Comparison of ENCODE assay signal across 28 mouse cellular contexts in the genomic region with DNA sequence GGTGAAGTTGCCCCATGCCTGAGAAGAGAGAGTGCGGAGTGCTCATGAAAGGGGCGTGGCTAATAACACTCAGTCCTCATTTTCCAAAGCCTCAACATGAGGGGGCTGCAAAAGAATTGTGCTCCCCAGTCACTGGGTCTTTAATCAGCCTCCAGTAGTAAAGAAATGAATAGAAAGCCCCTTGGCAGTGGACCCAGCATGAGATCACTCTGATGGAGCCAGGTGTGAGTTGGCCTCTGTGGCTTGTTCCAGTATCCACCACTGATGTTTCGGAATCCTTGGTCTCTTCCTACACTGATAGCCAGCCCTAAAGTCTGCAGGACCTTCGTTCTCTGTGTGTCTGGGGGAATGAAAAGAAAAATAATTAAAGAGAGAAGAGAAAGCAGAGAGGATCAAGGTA.
DNase-seq lines count a peak whose midpoint lies in the region; ATAC-seq and TF ChIP-seq lines count a peak whose summit lies in the region.
"Had no signal": no experiment of that assay in that cellular context is flagged by ENCODE, and none has a peak within 500 bp of the region (broad histone marks: within the 10 kb centered on the region; RNA-seq: fewer than 3 reads in every experiment).

No protein-coding gene starts in this region.

- WGBS in hindbrain, embryonic 13.5 days, result 92% methylated on average over 4 of the region's 4 CpGs
- 79% methylated on average over 4 of the region's 4 CpGs for WGBS in hindbrain, postnatal 0 days
- WGBS in midbrain, embryonic 13.5 days, result 84% methylated on average over 4 of the region's 4 CpGs
- WGBS in midbrain, embryonic 14.5 days, result 86% methylated on average over 4 of the region's 4 CpGs
- 35% methylated on average over 4 of the region's 4 CpGs for WGBS in forebrain, embryonic 15.5 days
- WGBS in limb, embryonic 15.5 days, result 76% methylated on average over 4 of the region's 4 CpGs

- DNase-seq in hindbrain, postnatal 0 days (ENCODE audit: low spot score), result no peak
- DNase-seq in midbrain, embryonic 14.5 days, result no peak
- no peak for DNase-seq in ovary, postnatal 10 days (ENCODE audit: low spot score)
- DNase-seq: B cell, adult 2 months; cerebellum, adult 8-10 months; cerebellum, postnatal 25 days; gastrocnemius, adult 2 months; gastrocnemius, postnatal 36 days; heart, adult 18-20 months; heart, postnatal 36 days; kidney, adult 11 months; kidney, postnatal 25 days; liver, embryonic 13.5 days; lung, adult 18-20 months; lung, postnatal 4 days; right cerebral cortex, postnatal 14 days; thymus, postnatal 4 days had no signal

- H3K4me2 ChIP-seq in hindbrain, embryonic 13.5 days, result no peak overlapping the region
- no peak overlapping the region for H3K4me2 ChIP-seq in hindbrain, postnatal 0 days (ENCODE audit: low read depth, low read length)
- no peak overlapping the region for H3K4me2 ChIP-seq in midbrain, embryonic 13.5 days (replicated peaks)
- H3K4me2 ChIP-seq in midbrain, embryonic 14.5 days (ENCODE audit: low read length), result no peak overlapping the region
- H3K4me2 ChIP-seq in forebrain, embryonic 15.5 days (replicated peaks), result no peak overlapping the region
- H3K4me2 ChIP-seq in limb, embryonic 15.5 days, result no peak overlapping the region
- H3K4me2 ChIP-seq: embryonic facial prominence, embryonic 15.5 days; heart, embryonic 11.5 days; kidney, embryonic 15.5 days; liver, embryonic 13.5 days had no signal

- H3K4me1 ChIP-seq in hindbrain, embryonic 13.5 days (replicated peaks), result peaks cover 14% of the 10 kb centered on the region
- no peaks in the 10 kb centered on the region for H3K4me1 ChIP-seq in hindbrain, postnatal 0 days (ENCODE audit: insufficient read depth, low read length)
- 0 out of 2 replicates have a peak, but pooled peaks cover 5% of the 10 kb centered on the region for H3K4me1 ChIP-seq in midbrain, embryonic 13.5 days (replicated peaks)
- H3K4me1 ChIP-seq in midbrain, embryonic 14.5 days (ENCODE audit: control insufficient read depth, insufficient read depth, low read length), result no peaks in the 10 kb centered on the region
- H3K4me1 ChIP-seq in forebrain, embryonic 15.5 days, result peaks cover 12% of the 10 kb centered on the region
- peaks cover 9% of the 10 kb centered on the region; the same call in 1 of the 2 replicates for H3K4me1 ChIP-seq in limb, embryonic 15.5 days
- H3K4me1 ChIP-seq: embryonic facial prominence, embryonic 10.5 days; kidney, embryonic 15.5 days; liver, embryonic 13.5 days had no signal

- no peak overlapping the region for H3K9ac ChIP-seq in hindbrain, embryonic 13.5 days
- H3K9ac ChIP-seq in hindbrain, postnatal 0 days (replicated peaks; ENCODE audit: low read length), result no peak overlapping the region
- H3K9ac ChIP-seq in midbrain, embryonic 13.5 days (replicated peaks), result no peak overlapping the region
- H3K9ac ChIP-seq in midbrain, embryonic 14.5 days (replicated peaks; ENCODE audit: low read length), result no peak overlapping the region
- no peak overlapping the region for H3K9ac ChIP-seq in forebrain, embryonic 15.5 days (replicated peaks)
- no peak overlapping the region for H3K9ac ChIP-seq in limb, embryonic 15.5 days
- H3K9ac ChIP-seq: embryonic facial prominence, embryonic 15.5 days; kidney, embryonic 15.5 days; liver, embryonic 13.5 days had no signal

- no peaks in the 10 kb centered on the region for H3K27me3 ChIP-seq in hindbrain, embryonic 13.5 days
- no peaks in the 10 kb centered on the region for H3K27me3 ChIP-seq in hindbrain, postnatal 0 days (ENCODE audit: insufficient read depth, low read length)
- H3K27me3 ChIP-seq in midbrain, embryonic 13.5 days, result no peaks in the 10 kb centered on the region
- H3K27me3 ChIP-seq in midbrain, embryonic 14.5 days (ENCODE audit: control insufficient read depth, insufficient read depth, low read length), result no peaks in the 10 kb centered on the region
- H3K27me3 ChIP-seq in forebrain, embryonic 15.5 days, result no peaks in the 10 kb centered on the region
- H3K27me3 ChIP-seq in limb, embryonic 15.5 days, result no peaks in the 10 kb centered on the region
- H3K27me3 ChIP-seq: embryonic facial prominence, embryonic 15.5 days; kidney, embryonic 15.5 days; liver, embryonic 13.5 days; megakaryocyte, embryonic 14.5 days had no signal

- H3K27ac ChIP-seq in hindbrain, embryonic 13.5 days, result peak overlapping the region; percentile 15; the same call in 1 of the 2 replicates
- no peak overlapping the region for H3K27ac ChIP-seq in hindbrain, postnatal 0 days
- 0 out of 2 replicates have a peak overlapping the region, but pooled peaks have one; percentile 12 for H3K27ac ChIP-seq in midbrain, embryonic 13.5 days
- H3K27ac ChIP-seq in midbrain, embryonic 14.5 days (replicated peaks; ENCODE audit: low read depth, low read length), result no peak overlapping the region
- peak overlapping the region; percentile 44 for H3K27ac ChIP-seq in forebrain, embryonic 15.5 days (replicated peaks)
- peak overlapping the region; percentile 47; the same call in 1 of the 2 replicates for H3K27ac ChIP-seq in limb, embryonic 15.5 days
- H3K27ac ChIP-seq: embryonic facial prominence, embryonic 10.5 days; embryonic facial prominence, embryonic 15.5 days; gastrocnemius, adult 2 months; kidney, embryonic 15.5 days; liver, embryonic 13.5 days had no signal

- no peaks in the 10 kb centered on the region for H3K36me3 ChIP-seq in hindbrain, embryonic 13.5 days
- no peaks in the 10 kb centered on the region for H3K36me3 ChIP-seq in hindbrain, postnatal 0 days (ENCODE audit: insufficient read depth, low read length)
- no peaks in the 10 kb centered on the region for H3K36me3 ChIP-seq in midbrain, embryonic 13.5 days
- H3K36me3 ChIP-seq in midbrain, embryonic 14.5 days (ENCODE audit: control insufficient read depth, insufficient read depth, low read length), result no peaks in the 10 kb centered on the region
- no peaks in the 10 kb centered on the region for H3K36me3 ChIP-seq in forebrain, embryonic 15.5 days
- H3K36me3 ChIP-seq in limb, embryonic 15.5 days, result no peaks in the 10 kb centered on the region
- H3K36me3 ChIP-seq: embryonic facial prominence, embryonic 15.5 days; kidney, embryonic 15.5 days; liver, embryonic 13.5 days had no signal

- TF ChIP-seq CTCF in hindbrain, postnatal 0 days (IDR thresholded peaks at IDR 0.05; ENCODE audit: low read depth), result no peak

- H3K9me3 ChIP-seq in hindbrain, embryonic 13.5 days, result no peaks in the 10 kb centered on the region
- H3K9me3 ChIP-seq in hindbrain, postnatal 0 days (ENCODE audit: low read length), result no peaks in the 10 kb centered on the region
- no peaks in the 10 kb centered on the region for H3K9me3 ChIP-seq in midbrain, embryonic 13.5 days
- H3K9me3 ChIP-seq in midbrain, embryonic 14.5 days (ENCODE audit: control insufficient read depth, low read length), result no peaks in the 10 kb centered on the region
- no peaks in the 10 kb centered on the region for H3K9me3 ChIP-seq in forebrain, embryonic 15.5 days
- no peaks in the 10 kb centered on the region for H3K9me3 ChIP-seq in limb, embryonic 15.5 days
- H3K9me3 ChIP-seq: embryonic facial prominence, embryonic 10.5 days; embryonic facial prominence, embryonic 15.5 days; kidney, embryonic 15.5 days; liver, embryonic 13.5 days; megakaryocyte, embryonic 14.5 days had no signal

- no peak overlapping the region for H3K4me3 ChIP-seq in hindbrain, embryonic 13.5 days
- H3K4me3 ChIP-seq in hindbrain, postnatal 0 days (ENCODE audit: low read length), result no peak overlapping the region
- H3K4me3 ChIP-seq in midbrain, embryonic 13.5 days (replicated peaks), result no peak overlapping the region
- H3K4me3 ChIP-seq in midbrain, embryonic 14.5 days (replicated peaks; ENCODE audit: low read depth, low read length), result no peak overlapping the region
- H3K4me3 ChIP-seq in forebrain, embryonic 15.5 days, result no peak overlapping the region
- H3K4me3 ChIP-seq in limb, embryonic 15.5 days, result no peak overlapping the region
- H3K4me3 ChIP-seq: embryonic facial prominence, embryonic 10.5 days; embryonic facial prominence, embryonic 15.5 days; gastrocnemius, adult 2 months; kidney, embryonic 15.5 days; liver, embryonic 13.5 days; megakaryocyte, embryonic 14.5 days had no signal

- ATAC-seq in hindbrain, embryonic 13.5 days (ENCODE audit: low FRiP score), result no peak
- no peak for ATAC-seq in hindbrain, postnatal 0 days
- peak; percentile 32; the same call in 1 of the 2 replicates for ATAC-seq in midbrain, embryonic 13.5 days
- ATAC-seq in midbrain, embryonic 14.5 days (ENCODE audit: low FRiP score, low TSS enrichment), result no peak
- peak; percentile 72 for ATAC-seq in forebrain, embryonic 15.5 days (replicated peaks)
- no peak for ATAC-seq in limb, embryonic 15.5 days (ENCODE audit: insufficient number of reproducible peaks, low FRiP score, low TSS enrichment, low read depth)
- ATAC-seq: inflammation-experienced regulatory T-cells, adult 6 months; lung, postnatal 0 days had no signal

Comparison
In these comparisons a context has a peak if more than half of its experiments do, and no peak if none do; other contexts are left out.
1. ATAC-seq: peak in midbrain, embryonic 13.5 days (single experiment) and forebrain, embryonic 15.5 days (single experiment); none in hindbrain, embryonic 13.5 days (single experiment), hindbrain, postnatal 0 days (single experiment), midbrain, embryonic 14.5 days (single experiment) and limb, embryonic 15.5 days (single experiment).
2. H3K27ac ChIP-seq: peak in hindbrain, embryonic 13.5 days (single experiment), midbrain, embryonic 13.5 days (single experiment), forebrain, embryonic 15.5 days (single experiment) and limb, embryonic 15.5 days (single experiment); none in hindbrain, postnatal 0 days (single experiment) and midbrain, embryonic 14.5 days (single experiment).